Mouse (Mus musculus) spleen, adult 2 months (tissue): Measurements from ENCODE around the gene Slc15a1.

ENCODE experiments used
- CTCF ChIP-seq: fragments of 200-500 bp; IDR thresholded peaks from 2 replicates; pipeline ENCODE4 v1.5.1; 2011; ENCODE audit warnings: mild to moderate bottlenecking, inconsistent platforms; ENCODE audit not compliant: insufficient read depth, insufficient read length, insufficient replicate concordance; ENCODE audit errors: extremely low read depth
- POLR2A ChIP-seq: fragments of 200-500 bp; IDR thresholded peaks from 2 replicates; pipeline ENCODE4 v1.6.1; 2011; ENCODE audit warnings: low read depth, low read length, inconsistent platforms

DNA sequence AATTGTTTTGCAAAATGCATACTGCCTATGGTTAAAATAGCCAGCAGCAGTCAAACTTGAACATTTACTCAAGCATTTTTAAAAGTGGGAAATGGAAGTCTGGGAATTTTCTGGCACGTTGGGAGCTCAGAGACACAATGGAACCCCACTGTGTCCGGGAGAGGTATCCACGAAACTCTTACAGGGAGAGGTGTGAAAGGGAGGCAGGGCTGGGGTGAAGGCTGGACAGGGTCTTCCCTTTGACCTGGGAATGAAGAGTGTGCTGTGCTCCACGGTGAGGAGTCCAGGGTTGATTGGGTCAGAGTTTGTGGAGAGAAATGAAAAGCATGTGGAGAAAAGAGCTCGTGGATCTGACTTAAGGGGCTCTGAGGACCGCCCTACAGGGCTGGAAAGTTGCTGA lies 47.5 kb downstream of the Slc15a1 start:
- TF ChIP-seq CTCF (no peak), POLR2A (no peak)
